Mouse (Mus musculus): ENCODE results near the gene Gbp10.
"Not testable (repeated sequence)": the region's sequence is repeated elsewhere in the genome, so short reads cannot be mapped to it uniquely, and the experiment has no call there.

The Gbp10 gene

GRCm38 (mm10) chr5:105239483-105240047 lies at the start of gene Gbp10:
Gene Gbp10 (minus strand): TSS chr5:105239533.
- DNase-seq (ENCODE audit: low read depth, low spot score): not testable (repeated sequence)

GRCm38 (mm10) chr5:105260673-105261072 lies 21.3 kb upstream of the Gbp10 start:
- DNase-seq (ENCODE audit: low read depth, low spot score): not testable (repeated sequence)

- DNase-seq (ENCODE audit: low read depth, low spot score): no peak
Measured at GRCm38 (mm10) chr5:105252491-105252890, 13.2 kb upstream of the Gbp10 start.

- DNase-seq (ENCODE audit: low read depth, low spot score): not testable (repeated sequence)
Measured at GRCm38 (mm10) chr5:105244741-105245140, 5.4 kb upstream of the Gbp10 start.

GRCm38 (mm10) chr5:105240982-105241381 lies 1.6 kb upstream of the Gbp10 start:
- not testable (repeated sequence) for DNase-seq (ENCODE audit: low read depth, low spot score)

- DNase-seq (ENCODE audit: low read depth, low spot score): not testable (repeated sequence)
Measured at GRCm38 (mm10) chr5:105238402-105238801, 931 bp downstream of the Gbp10 start.

GRCm38 (mm10) chr5:105236040-105236439 lies 3.3 kb downstream of the Gbp10 start:
- DNase-seq (ENCODE audit: low read depth, low spot score): not testable (repeated sequence)

- not testable (repeated sequence) for DNase-seq (ENCODE audit: low read depth, low spot score)
Measured at GRCm38 (mm10) chr5:105208957-105209356, 30.4 kb downstream of the Gbp10 start.

GRCm38 (mm10) chr5:105200791-105201355 lies 38.5 kb downstream of the Gbp10 start:
- not testable (repeated sequence) for DNase-seq (ENCODE audit: low read depth, low spot score)

GRCm38 (mm10) chr5:105199149-105199548 lies 40.2 kb downstream of the Gbp10 start:
- not testable (repeated sequence) for DNase-seq (ENCODE audit: low read depth, low spot score)

- DNase-seq (ENCODE audit: low read depth, low spot score): not testable (repeated sequence)
Measured at GRCm38 (mm10) chr5:105197915-105198560, 41.3 kb downstream of the Gbp10 start.

- not testable (repeated sequence) for DNase-seq (ENCODE audit: low read depth, low spot score)
Measured at GRCm38 (mm10) chr5:105196308-105196707, 43.0 kb downstream of the Gbp10 start.

GRCm38 (mm10) chr5:105192536-105192935 lies 46.8 kb downstream of the Gbp10 start:
- not testable (repeated sequence) for DNase-seq (ENCODE audit: low read depth, low spot score)

GRCm38 (mm10) chr5:105181446-105181845 lies 57.9 kb downstream of the Gbp10 start:
- peak; percentile 78 for DNase-seq (ENCODE audit: low read depth, low spot score)

Measured in ES-CJ7 (cell line).